Mouse (Mus musculus) brain, embryonic 14.5 days (tissue): ENCODE data around the gene Efna4.

Source experiments
- CTCF ChIP-seq: fragments of 200-500 bp; IDR thresholded peaks from 2 replicates; pipeline ENCODE4 v1.5.1; 2012; ENCODE audit warnings: inconsistent platforms, mild to moderate bottlenecking, moderate library complexity, borderline replicate concordance; ENCODE audit not compliant: insufficient read depth, insufficient read length; ENCODE audit errors: extremely low read depth
- POLR2A ChIP-seq: fragments of 200-500 bp; IDR thresholded peaks from 2 replicates; pipeline ENCODE4 v1.6.1; 2012; ENCODE audit warnings: mild to moderate bottlenecking, inconsistent platforms, borderline replicate concordance; ENCODE audit not compliant: poor library complexity, insufficient read depth, insufficient read length, severe bottlenecking; ENCODE audit errors: extremely low read depth

DNA sequence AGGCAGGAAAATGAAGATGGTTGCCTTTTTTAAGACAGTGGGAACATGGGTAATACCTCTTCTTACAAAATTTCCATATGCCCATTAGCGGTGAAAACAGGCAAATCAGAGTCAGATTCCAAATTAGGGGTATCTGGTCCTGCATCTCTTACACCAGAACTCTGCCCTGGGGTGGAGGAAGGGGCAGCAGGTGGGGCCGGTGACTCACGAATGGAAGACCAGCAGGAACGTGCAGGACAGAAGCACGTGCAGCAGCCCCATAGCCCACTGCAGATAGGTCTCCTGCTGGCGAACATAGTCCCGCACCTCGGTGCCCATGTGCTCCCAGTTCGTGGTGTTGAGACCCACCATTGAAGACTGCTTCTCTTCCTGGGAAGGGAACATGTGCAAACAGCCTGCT is 18.2 kb upstream of the Efna4 start:
- no peak for TF ChIP-seq CTCF
- TF ChIP-seq POLR2A = no peak
